Mouse (Mus musculus): ENCODE results near the gene Dctn2.

GRCm38 (mm10) chr10:127319969-127320368 is 53.8 kb downstream of the Dctn2 start:
- TF ChIP-seq CTCF (IDR thresholded peaks at IDR 0.05; ENCODE audit: low read depth, low read length) (no peak), POLR2A (IDR thresholded peaks at IDR 0.05; ENCODE audit: borderline replicate concordance, low read depth, low read length) (no peak)

Data from bone marrow macrophage, adult 2 months (primary cell).